Mouse (Mus musculus) C2C12 (cell line): ENCODE measurements at regions not wholly inside any gene's neighbourhood (a gene's known extent, or its start where the extent isn't known, plus 50 kb on each side); places are given as distances from the start of the nearest gene placed in this dataset.

ENCODE experiments used
- H3K27me3 ChIP-seq: one replicate; pipeline ENCODE4 v1.6.1; 2011; ENCODE audit not compliant: control insufficient read depth, insufficient read depth, insufficient read length
- H3K36me3 ChIP-seq: one replicate; pipeline ENCODE4 v1.6.1; 2011; ENCODE audit not compliant: control insufficient read depth, insufficient read depth
- H3K4me3 ChIP-seq: one replicate; pipeline ENCODE4 v1.5.1; 2011; ENCODE audit warnings: mild to moderate bottlenecking, control low read depth; ENCODE audit not compliant: poor library complexity, insufficient read depth, severe bottlenecking
- H3K79me2 ChIP-seq: one replicate; pipeline ENCODE4 v1.6.1; 2011; ENCODE audit not compliant: control insufficient read depth, insufficient read depth
- H3K79me3 ChIP-seq: one replicate; pipeline ENCODE4 v1.6.1; 2011; ENCODE audit warnings: low read depth, control low read depth
- H3ac ChIP-seq: one replicate; pipeline ENCODE3; 2011; ENCODE audit warnings: low read depth; ENCODE audit not compliant: control insufficient read depth, insufficient read length
- CEBPB ChIP-seq: IDR thresholded peaks from one replicate; pipeline ENCODE4 v1.6.1; 2011; ENCODE audit warnings: low read depth, mild to moderate bottlenecking, control low read depth, moderate library complexity
- CTCF ChIP-seq: IDR thresholded peaks from one replicate; pipeline ENCODE4 v1.5.1; 2011; ENCODE audit not compliant: control insufficient read depth, insufficient read depth, insufficient read length
- FOSL1 ChIP-seq: IDR thresholded peaks from one replicate; pipeline ENCODE4 v1.8.0; 2011; ENCODE audit warnings: mild to moderate bottlenecking, low read length; ENCODE audit not compliant: poor library complexity, insufficient read depth, severe bottlenecking
- MAX ChIP-seq: IDR thresholded peaks from one replicate; pipeline ENCODE4 v1.6.1; 2011; ENCODE audit warnings: mild to moderate bottlenecking, control low read depth
- MYOD1 ChIP-seq: IDR thresholded peaks from one replicate; pipeline ENCODE4 v1.6.1; 2011; ENCODE audit warnings: low read depth; ENCODE audit not compliant: control insufficient read depth, insufficient read length
- MYOG ChIP-seq: IDR thresholded peaks from one replicate; pipeline ENCODE4 v1.6.1; 2011; ENCODE audit not compliant: control insufficient read depth, insufficient read length; ENCODE audit errors: extremely low read depth
- USF1 ChIP-seq: IDR thresholded peaks from one replicate; pipeline ENCODE4 v1.6.1; 2011; ENCODE audit warnings: low read depth, mild to moderate bottlenecking, control low read depth, moderate library complexity

DNA sequence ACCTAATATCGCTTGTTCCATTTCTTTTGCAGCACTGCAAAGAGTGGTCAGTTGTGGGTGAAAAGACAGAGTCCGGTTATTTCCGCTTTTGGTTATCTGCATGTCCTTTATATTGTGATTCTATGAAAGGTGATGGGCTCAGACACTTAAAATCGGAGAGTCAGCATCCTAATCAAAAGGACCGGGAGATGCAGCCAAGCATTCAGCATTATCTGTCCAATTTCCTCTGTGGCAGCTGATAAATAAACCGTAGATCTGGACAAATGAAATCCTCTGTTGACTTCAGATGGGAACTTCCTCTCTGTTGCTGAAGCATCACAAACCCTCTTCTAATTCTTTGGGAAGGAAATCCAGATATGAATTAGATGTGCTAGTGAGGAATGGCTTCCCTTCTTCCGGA, 325.7 kb upstream of the Arrdc4 start:
- Histone ChIP-seq H3K27me3 (no peaks in the 10 kb centered on the region), H3K79me2 (no peaks in the 10 kb centered on the region), H3K4me3 (no peak overlapping the region), H3K79me3 (no peaks in the 10 kb centered on the region), H3K36me3 (no peaks in the 10 kb centered on the region), H3ac (no peak overlapping the region)
- TF ChIP-seq FOSL1: no peak
- no peak for TF ChIP-seq MYOD1
- TF ChIP-seq USF1: no peak
- TF ChIP-seq MAX: no peak

DNA sequence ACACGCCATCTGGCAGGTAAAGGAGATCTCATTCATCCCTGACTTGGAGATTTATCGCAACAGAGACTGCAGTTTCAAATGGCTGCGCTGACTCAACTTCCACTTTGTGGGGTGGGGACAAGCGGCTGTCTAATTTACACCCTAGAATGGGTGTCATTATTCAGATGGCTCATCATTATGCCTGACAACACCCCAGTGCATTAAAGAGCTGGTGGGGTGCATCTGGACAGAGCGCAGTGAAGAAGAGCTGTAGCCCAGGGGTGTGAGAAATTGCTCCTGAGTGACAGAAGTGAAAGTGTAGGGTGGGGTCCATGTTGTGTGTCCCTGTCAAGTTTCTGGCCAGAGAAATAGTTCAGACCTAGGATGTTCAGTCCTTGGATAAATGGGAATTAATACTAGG, 314.0 kb upstream of the Arrdc4 start:
- no peak for TF ChIP-seq MYOD1
- no peak for TF ChIP-seq MYOG
- TF ChIP-seq CTCF: no peak
- TF ChIP-seq MAX: no peak
- TF ChIP-seq USF1: no peak
- TF ChIP-seq FOSL1: no peak
- TF ChIP-seq CEBPB: no peak
- H3K27me3 ChIP-seq: no peaks in the 10 kb centered on the region
- H3K79me3 ChIP-seq: no peaks in the 10 kb centered on the region
- H3ac ChIP-seq: no peak overlapping the region
- no peak overlapping the region for H3K4me3 ChIP-seq
- no peaks in the 10 kb centered on the region for H3K36me3 ChIP-seq
- H3K79me2 ChIP-seq: no peaks in the 10 kb centered on the region

GRCm38 (mm10) chr7:69062506-69062905, 313.5 kb upstream of the Arrdc4 start:
- H3K36me3 ChIP-seq: no peaks in the 10 kb centered on the region
- H3ac ChIP-seq: no peak overlapping the region
- H3K27me3 ChIP-seq: no peaks in the 10 kb centered on the region
- no peaks in the 10 kb centered on the region for H3K79me2 ChIP-seq
- H3K4me3 ChIP-seq: no peak overlapping the region
- H3K79me3 ChIP-seq: no peaks in the 10 kb centered on the region
- no peak for TF ChIP-seq USF1
- no peak for TF ChIP-seq MYOD1
- TF ChIP-seq CTCF: no peak
- no peak for TF ChIP-seq FOSL1
- no peak for TF ChIP-seq CEBPB
- no peak for TF ChIP-seq MAX
- TF ChIP-seq MYOG: no peak

DNA sequence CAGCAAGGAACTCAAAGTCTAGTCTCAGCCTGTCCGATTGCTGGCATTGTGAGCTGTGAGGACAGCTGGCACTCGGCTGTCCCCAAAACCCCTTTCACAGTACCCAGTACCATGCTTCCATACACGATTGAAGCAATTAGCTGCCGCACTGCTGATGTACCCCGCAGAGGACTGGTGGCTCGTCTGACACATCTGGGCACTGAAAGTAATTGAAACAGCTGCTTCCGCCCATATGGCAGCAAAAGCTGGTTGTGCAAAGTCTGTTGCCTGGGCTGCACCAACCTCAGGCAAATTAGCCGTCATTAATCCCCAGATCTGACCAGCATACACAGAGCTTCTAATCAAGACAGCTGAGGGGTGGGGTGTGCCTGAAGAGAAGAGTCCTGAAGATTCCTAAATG, 313.1 kb upstream of the Arrdc4 start:
- no peaks in the 10 kb centered on the region for H3K36me3 ChIP-seq
- H3K27me3 ChIP-seq: no peaks in the 10 kb centered on the region
- H3K4me3 ChIP-seq: no peak overlapping the region
- TF ChIP-seq CEBPB: no peak
- TF ChIP-seq MYOD1: no peak
- TF ChIP-seq FOSL1: no peak
- H3K79me3 ChIP-seq: no peaks in the 10 kb centered on the region
- H3K79me2 ChIP-seq: no peaks in the 10 kb centered on the region
- no peak overlapping the region for H3ac ChIP-seq

GRCm38 (mm10) chr7:69061242-69061641, 312.2 kb upstream of the Arrdc4 start:
- Histone ChIP-seq H3K79me2 (no peaks in the 10 kb centered on the region), H3K36me3 (no peaks in the 10 kb centered on the region), H3K79me3 (no peaks in the 10 kb centered on the region), H3K4me3 (no peak overlapping the region), H3ac (no peak overlapping the region), H3K27me3 (no peaks in the 10 kb centered on the region)
- TF ChIP-seq FOSL1 (no peak), CTCF (no peak), CEBPB (no peak), MAX (no peak), MYOG (no peak), MYOD1 (no peak), USF1 (no peak)

DNA sequence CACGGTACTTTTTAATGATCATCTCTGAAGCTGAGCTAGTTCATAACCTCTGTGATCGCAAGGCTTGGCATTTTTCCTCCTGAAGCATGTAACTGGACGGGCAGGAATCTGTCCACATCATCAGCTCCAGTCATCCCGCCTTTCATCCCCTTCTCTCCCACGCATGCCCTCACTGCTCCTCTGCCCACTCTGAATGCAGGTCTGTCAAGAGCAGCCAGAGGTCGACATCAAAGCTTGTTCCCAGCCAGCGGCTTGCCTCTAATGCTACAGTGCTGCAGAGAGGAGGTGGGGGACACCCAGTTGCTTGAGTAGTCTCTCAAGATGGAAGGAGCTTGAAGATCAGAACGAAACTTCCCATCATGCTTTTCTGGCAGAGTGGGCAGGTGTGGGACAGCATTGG, 267.5 kb upstream of the Arrdc4 start:
- H3ac ChIP-seq: no peak overlapping the region
- TF ChIP-seq MYOD1: no peak
- TF ChIP-seq FOSL1: no peak
- TF ChIP-seq USF1: no peak
- TF ChIP-seq MYOG: no peak
- no peak for TF ChIP-seq MAX
- no peak for TF ChIP-seq CEBPB
- TF ChIP-seq CTCF: no peak
- H3K27me3 ChIP-seq: no peaks in the 10 kb centered on the region
- H3K79me2 ChIP-seq: no peaks in the 10 kb centered on the region
- H3K79me3 ChIP-seq: no peaks in the 10 kb centered on the region
- H3K4me3 ChIP-seq: no peak overlapping the region
- H3K36me3 ChIP-seq: no peaks in the 10 kb centered on the region
